Mouse (Mus musculus) kidney, adult 2 months (tissue): ENCODE results near the gene Rem1.

Source experiments
- CTCF ChIP-seq: fragments of 200-500 bp; conservative IDR thresholded peaks from 2 replicates; pipeline ENCODE4 v1.5.1; 2011; ENCODE audit warnings: low read depth, mild to moderate bottlenecking, control low read depth, low read length, moderate library complexity, mixed read lengths; ENCODE audit not compliant: insufficient read depth, insufficient read length
- POLR2A ChIP-seq: fragments of 200-500 bp; IDR thresholded peaks from one replicate; pipeline ENCODE4 v1.6.1; 2011; ENCODE audit warnings: low read depth, low read length, control low read depth

GRCm38 (mm10) chr2:152615563-152615962 is 11.2 kb upstream of the Rem1 start:
- TF ChIP-seq POLR2A (no peak), CTCF (peak; percentile 77)
